Mouse (Mus musculus): ENCODE results near the gene Tlx2.

The Tlx2 gene

GRCm38 (mm10) chr6:83027706-83028105 is 42.4 kb downstream of the Tlx2 start:
- no peak for DNase-seq (ENCODE audit: low read depth, low spot score)
- H3K36me3 ChIP-seq (ENCODE audit: control insufficient read depth, insufficient read depth, low read length, poor library complexity, severe bottlenecking): peaks cover 8% of the 10 kb centered on the region

GRCm38 (mm10) chr6:83027293-83027692 is 42.8 kb downstream of the Tlx2 start:
- no peak for DNase-seq (ENCODE audit: low read depth, low spot score)
- no peaks in the 10 kb centered on the region; the same call in 1 of the 2 replicates for H3K27me3 ChIP-seq (ENCODE audit: control insufficient read depth, insufficient read depth, low read length, poor library complexity, severe bottlenecking)
- H3K36me3 ChIP-seq (ENCODE audit: control insufficient read depth, insufficient read depth, low read length, poor library complexity, severe bottlenecking): peaks cover 8% of the 10 kb centered on the region

More at GRCm38 (mm10) chr6:83027706-83028105, 42.4 kb downstream of the Tlx2 start:
- no peaks in the 10 kb centered on the region; the same call in 1 of the 2 replicates for H3K27me3 ChIP-seq (ENCODE audit: control insufficient read depth, insufficient read depth, low read length, poor library complexity, severe bottlenecking)

GRCm38 (mm10) chr6:83025221-83025620 is 44.9 kb downstream of the Tlx2 start:
- no peak for DNase-seq (ENCODE audit: low read depth, low spot score)
- no peaks in the 10 kb centered on the region; the same call in 1 of the 2 replicates for H3K36me3 ChIP-seq (ENCODE audit: control insufficient read depth, insufficient read depth, low read length, poor library complexity, severe bottlenecking)
- no peaks in the 10 kb centered on the region; the same call in 1 of the 2 replicates for H3K27me3 ChIP-seq (ENCODE audit: control insufficient read depth, insufficient read depth, low read length, poor library complexity, severe bottlenecking)

- no peak for DNase-seq (ENCODE audit: low read depth, low spot score)
- Histone ChIP-seq H3K36me3 (ENCODE audit: control insufficient read depth, insufficient read depth, low read length, poor library complexity, severe bottlenecking) (no peaks in the 10 kb centered on the region; the same call in 1 of the 2 replicates), H3K27me3 (ENCODE audit: control insufficient read depth, insufficient read depth, low read length, poor library complexity, severe bottlenecking) (no peaks in the 10 kb centered on the region; the same call in 1 of the 2 replicates)
Observed at GRCm38 (mm10) chr6:83024421-83024820, 45.7 kb downstream of the Tlx2 start.

- no peaks in the 10 kb centered on the region for H3K36me3 ChIP-seq (ENCODE audit: control insufficient read depth, insufficient read depth, low read length, poor library complexity, severe bottlenecking)
- no peaks in the 10 kb centered on the region; the same call in 1 of the 2 replicates for H3K27me3 ChIP-seq (ENCODE audit: control insufficient read depth, insufficient read depth, low read length, poor library complexity, severe bottlenecking)
- DNase-seq (ENCODE audit: low read depth, low spot score): no peak
Observed at GRCm38 (mm10) chr6:83023786-83024185, 46.3 kb downstream of the Tlx2 start.

GRCm38 (mm10) chr6:83023008-83023407 is 47.1 kb downstream of the Tlx2 start:
- DNase-seq (ENCODE audit: low read depth, low spot score): no peak
- Histone ChIP-seq H3K27me3 (ENCODE audit: control insufficient read depth, insufficient read depth, low read length, poor library complexity, severe bottlenecking) (no peaks in the 10 kb centered on the region; the same call in 1 of the 2 replicates), H3K36me3 (ENCODE audit: control insufficient read depth, insufficient read depth, low read length, poor library complexity, severe bottlenecking) (no peaks in the 10 kb centered on the region)

GRCm38 (mm10) chr6:83020836-83021593 is 49.1 kb downstream of the Tlx2 start:
- Histone ChIP-seq H3K27me3 (ENCODE audit: control insufficient read depth, insufficient read depth, low read length, poor library complexity, severe bottlenecking) (no peaks in the 10 kb centered on the region; the same call in 1 of the 2 replicates), H3K36me3 (ENCODE audit: control insufficient read depth, insufficient read depth, low read length, poor library complexity, severe bottlenecking) (no peaks in the 10 kb centered on the region)
- DNase-seq (ENCODE audit: low read depth, low spot score): no peak

GRCm38 (mm10) chr6:83020121-83020520 is 50.0 kb downstream of the Tlx2 start:
- DNase-seq (ENCODE audit: low read depth, low spot score): no peak
- H3K36me3 ChIP-seq (ENCODE audit: control insufficient read depth, insufficient read depth, low read length, poor library complexity, severe bottlenecking): no peaks in the 10 kb centered on the region
- no peaks in the 10 kb centered on the region; the same call in 1 of the 2 replicates for H3K27me3 ChIP-seq (ENCODE audit: control insufficient read depth, insufficient read depth, low read length, poor library complexity, severe bottlenecking)

- DNase-seq (ENCODE audit: low read depth, low spot score): no peak
- no peaks in the 10 kb centered on the region for H3K36me3 ChIP-seq (ENCODE audit: control insufficient read depth, insufficient read depth, low read length, poor library complexity, severe bottlenecking)
- H3K27me3 ChIP-seq (ENCODE audit: control insufficient read depth, insufficient read depth, low read length, poor library complexity, severe bottlenecking): no peaks in the 10 kb centered on the region; the same call in 1 of the 2 replicates
Observed at GRCm38 (mm10) chr6:83019044-83019443, 51.0 kb downstream of the Tlx2 start.
